Mouse (Mus musculus): ENCODE data around the gene Gm21970.

DNA sequence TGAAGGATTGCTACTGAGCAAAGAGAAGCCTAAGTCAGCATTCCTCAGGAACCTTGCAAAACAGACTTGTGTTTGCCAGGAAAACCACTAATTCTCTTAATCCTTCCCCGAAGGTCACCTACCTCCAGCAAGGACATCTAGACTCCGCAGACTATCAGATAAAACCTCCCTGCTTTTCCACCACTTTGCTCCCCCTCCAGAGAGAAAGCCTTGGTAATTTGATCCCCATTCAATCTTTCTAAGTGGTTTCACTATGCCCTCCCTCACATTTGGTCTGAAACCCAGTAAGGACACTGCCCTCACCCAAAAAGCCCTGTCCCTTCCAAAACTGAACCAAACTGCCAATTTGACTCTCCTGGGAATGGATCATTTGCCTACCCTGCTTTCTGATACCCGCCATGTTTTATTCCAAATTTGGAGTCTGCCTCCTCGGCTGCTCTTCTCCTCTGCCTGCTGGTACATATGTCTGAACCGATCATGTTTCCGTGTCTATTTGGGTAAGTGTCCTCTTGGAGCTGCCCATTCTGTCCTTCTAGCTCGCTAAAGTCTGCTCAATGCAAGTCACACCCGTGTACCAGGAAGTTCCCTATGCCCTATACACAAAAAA, 36.8 kb downstream of the Gm21970 start:
- TF ChIP-seq CTCF (IDR thresholded peaks at IDR 0.05; ENCODE audit: low read depth, low read length): no peak
- no peak for TF ChIP-seq GATA2 (IDR thresholded peaks at IDR 0.05; ENCODE audit: borderline replicate concordance, low read depth, low read length)
- TF ChIP-seq GATA1 (IDR thresholded peaks at IDR 0.05; ENCODE audit: borderline replicate concordance, low read length): no peak
- TF ChIP-seq TAL1 (conservative IDR thresholded peaks at IDR 0.05; ENCODE audit: low read depth, low read length): no peak
- TF ChIP-seq POLR2AphosphoS5 (IDR thresholded peaks at IDR 0.05; ENCODE audit: insufficient replicate concordance, low read depth, low read length): no peak

All from G1E (cell line).